Mouse (Mus musculus) intestine, embryonic 15.5 days (tissue): Measurements from ENCODE around the gene Lmtk3. TPM values are rescaled to one million over a fixed set of nuclear protein-coding genes. Genes with fewer than 3 reads are reported as not detected.
A peak's percentile ranks its signal among the peaks of the same experiment; 100 is the strongest.

Source experiments
- ATAC-seq: fragments of 200-750 bp; cut with Nextera tagmentation; 2 replicates; pipeline ENCODE4 v1.8.0; 2017; ENCODE audit warnings: moderate TSS enrichment, moderate library complexity
- H3K27ac ChIP-seq: fragments of 300-500 bp; sonication (generic); 2 replicates; pipeline ENCODE4 v1.5.1; 2015; ENCODE audit warnings: mild to moderate bottlenecking, inconsistent platforms
- H3K27me3 ChIP-seq: fragments of 300-500 bp; sonication (generic); replicated peaks from 2 replicates; pipeline ENCODE4 v1.6.1; 2015; ENCODE audit warnings: inconsistent platforms
- H3K36me3 ChIP-seq: fragments of 300-500 bp; sonication (generic); 2 replicates; pipeline ENCODE4 v1.6.1; 2015; ENCODE audit warnings: inconsistent platforms
- H3K4me1 ChIP-seq: fragments of 300-500 bp; sonication (generic); replicated peaks from 2 replicates; pipeline ENCODE4 v1.6.1; 2015; ENCODE audit warnings: inconsistent platforms
- H3K4me2 ChIP-seq: fragments of 300-500 bp; sonication (generic); replicated peaks from 2 replicates; pipeline ENCODE4 v1.6.1; 2015; ENCODE audit warnings: mild to moderate bottlenecking, inconsistent platforms
- H3K4me3 ChIP-seq: fragments of 300-500 bp; sonication (generic); replicated peaks from 2 replicates; pipeline ENCODE4 v1.5.1; 2015; ENCODE audit warnings: inconsistent platforms
- H3K9ac ChIP-seq: fragments of 300-500 bp; sonication (generic); 2 replicates; pipeline ENCODE4 v1.6.1; 2015; ENCODE audit warnings: inconsistent platforms
- H3K9me3 ChIP-seq: fragments of 300-500 bp; sonication (generic); 2 replicates; pipeline ENCODE4 v1.6.1; 2016; ENCODE audit warnings: inconsistent platforms
- whole genome bisulfite sequencing: fragments of 180-500 bp; shearing (Covaris S2); methylation state at CpG from one replicate; pipeline ENCODE4 v1.1.7; 2015; 5-methylcytosine and 5-hydroxymethylcytosine counted together
- polyA plus RNA-seq: library from polyadenylated mRNA; unstranded; fragments of >200 nt; fragmentation: Nextera tagmentation; extraction: Ambion mirVana; gene quantifications from 2 replicates; pipeline ENCODE4 v1.2.1, GENCODE M21; 2015

The Lmtk3 gene
- polyA plus RNA-seq, 1 experiment from 2014 or later: 0.43 TPM

GRCm38 (mm10) chr7:45785388-45786135 lies 2.0 kb downstream of the Lmtk3 start:
- peak; percentile 34 for ATAC-seq
- Histone ChIP-seq H3K9me3 (no peaks in the 10 kb centered on the region), H3K27me3 (no peaks in the 10 kb centered on the region), H3K27ac (no peak overlapping the region), H3K4me1 (peaks cover 34% of the 10 kb centered on the region), H3K4me3 (peak overlapping the region; percentile 45), H3K4me2 (peak overlapping the region; percentile 79), H3K36me3 (no peaks in the 10 kb centered on the region), H3K9ac (peak overlapping the region; percentile 39)
- WGBS: under 1% methylated on average over 39 of the region's 42 CpGs

DNA sequence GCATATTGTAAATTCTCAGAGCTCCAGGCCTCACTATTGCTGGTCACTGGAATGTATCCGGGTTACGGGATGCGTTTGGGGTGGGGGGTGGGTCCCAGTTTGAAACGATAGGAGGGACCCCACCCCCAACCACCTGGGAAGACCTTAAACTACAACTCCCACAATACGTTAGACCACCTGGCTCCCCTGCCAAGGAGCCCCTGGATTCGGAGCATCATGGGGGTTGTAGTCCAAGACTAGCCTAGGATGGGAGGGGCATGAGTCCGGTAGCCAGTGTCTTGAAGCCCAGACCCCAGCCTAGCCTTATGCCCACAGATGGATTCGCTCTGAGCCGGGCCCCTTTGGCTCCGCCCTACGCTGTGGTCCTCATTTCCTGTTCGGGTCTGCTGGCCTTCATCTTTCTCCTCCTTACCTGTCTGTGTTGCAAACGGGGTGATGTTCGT lies 2.6 kb downstream of the Lmtk3 start:
- 1% methylated on average over 14 of the region's 14 CpGs for WGBS
- H3K27me3 ChIP-seq: no peaks in the 10 kb centered on the region
- no peaks in the 10 kb centered on the region for H3K9me3 ChIP-seq
- H3K4me2 ChIP-seq: peak overlapping the region; percentile 79
- H3K27ac ChIP-seq: no peak overlapping the region
- H3K36me3 ChIP-seq: no peaks in the 10 kb centered on the region
- peaks cover 36% of the 10 kb centered on the region for H3K4me1 ChIP-seq
- ATAC-seq: peak; percentile 42
- peak overlapping the region; percentile 39; the same call in 1 of the 2 replicates for H3K9ac ChIP-seq
- peak overlapping the region; percentile 45 for H3K4me3 ChIP-seq

GRCm38 (mm10) chr7:45786661-45787413 lies 3.3 kb downstream of the Lmtk3 start:
- peaks cover 36% of the 10 kb centered on the region for H3K4me1 ChIP-seq
- ATAC-seq: peak; percentile 29; the same call in 1 of the 2 replicates
- H3K27ac ChIP-seq: no peak overlapping the region
- no peaks in the 10 kb centered on the region for H3K36me3 ChIP-seq
- H3K27me3 ChIP-seq: no peaks in the 10 kb centered on the region
- H3K4me2 ChIP-seq: peak overlapping the region; percentile 79
- H3K9ac ChIP-seq: no peak overlapping the region
- WGBS: 12% methylated on average over 17 of the region's 17 CpGs
- peak overlapping the region; percentile 45 for H3K4me3 ChIP-seq
- no peaks in the 10 kb centered on the region for H3K9me3 ChIP-seq

- no peaks in the 10 kb centered on the region for H3K9me3 ChIP-seq
- no peak for ATAC-seq
- H3K4me1 ChIP-seq: peaks cover 36% of the 10 kb centered on the region
- H3K27me3 ChIP-seq: no peaks in the 10 kb centered on the region
- no peak overlapping the region for H3K4me2 ChIP-seq
- no peak overlapping the region for H3K4me3 ChIP-seq
- WGBS: 82% methylated on average over 22 of the region's 22 CpGs
- no peak overlapping the region for H3K27ac ChIP-seq
- H3K9ac ChIP-seq: no peak overlapping the region
- H3K36me3 ChIP-seq: no peaks in the 10 kb centered on the region
These were observed 4.1 kb downstream of the Lmtk3 start for GRCm38 (mm10) chr7:45787642-45788041.

GRCm38 (mm10) chr7:45790721-45791120 lies 7.2 kb downstream of the Lmtk3 start:
- H3K4me2 ChIP-seq: no peak overlapping the region
- no peak overlapping the region for H3K4me3 ChIP-seq
- no peaks in the 10 kb centered on the region for H3K27me3 ChIP-seq
- no peak for ATAC-seq
- H3K4me1 ChIP-seq: peaks cover 17% of the 10 kb centered on the region
- H3K36me3 ChIP-seq: no peaks in the 10 kb centered on the region
- H3K27ac ChIP-seq: no peak overlapping the region
- H3K9ac ChIP-seq: no peak overlapping the region
- no peaks in the 10 kb centered on the region for H3K9me3 ChIP-seq
- 63% methylated on average over 6 of the region's 6 CpGs for whole genome bisulfite sequencing

DNA sequence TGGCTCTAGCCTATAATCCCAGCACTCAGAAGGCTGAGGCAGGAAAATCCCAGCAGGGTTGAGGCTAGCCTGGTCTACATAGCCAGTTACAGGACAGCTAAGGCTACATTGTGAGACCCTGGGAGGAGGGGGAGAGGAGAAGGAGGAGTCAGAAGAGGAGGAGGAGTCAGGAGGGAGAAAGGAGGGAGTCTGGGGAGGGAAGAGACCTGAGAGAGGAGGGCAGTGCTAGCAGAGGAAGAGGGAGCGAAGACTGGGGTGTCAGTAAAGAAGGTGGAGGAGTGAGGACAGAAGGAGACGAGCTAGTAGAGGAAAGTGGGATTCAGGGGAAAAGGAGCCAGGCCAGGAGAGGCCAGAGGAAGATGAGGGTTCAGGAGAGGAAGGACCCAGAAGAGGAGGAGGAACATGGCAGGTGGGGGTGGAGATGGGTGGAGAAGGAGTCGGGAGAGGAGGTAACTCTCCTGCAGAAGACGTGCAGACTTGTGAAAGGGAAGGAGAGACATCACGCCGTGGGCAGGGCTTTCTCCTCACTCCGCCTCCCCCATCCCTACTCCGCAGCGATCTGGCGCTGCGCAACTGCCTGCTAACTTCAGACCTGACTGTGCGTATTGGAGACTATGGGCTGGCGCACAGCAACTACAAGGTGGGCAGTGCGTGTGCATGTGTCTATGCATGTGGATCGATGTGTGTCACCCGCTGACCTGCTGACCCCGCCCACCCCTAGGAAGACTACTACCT lies 8.4 kb downstream of the Lmtk3 start:
- H3K36me3 ChIP-seq: no peaks in the 10 kb centered on the region
- ATAC-seq: no peak
- no peak overlapping the region for H3K27ac ChIP-seq

GRCm38 (mm10) chr7:45793240-45793639 lies 9.7 kb downstream of the Lmtk3 start:
- Histone ChIP-seq H3K4me3 (no peak overlapping the region), H3K27ac (no peak overlapping the region), H3K9ac (no peak overlapping the region), H3K36me3 (no peaks in the 10 kb centered on the region), H3K9me3 (no peaks in the 10 kb centered on the region), H3K27me3 (peaks cover 9% of the 10 kb centered on the region; the same call in 1 of the 2 replicates), H3K4me2 (no peak overlapping the region), H3K4me1 (peaks cover 12% of the 10 kb centered on the region)
- no peak for ATAC-seq
- 76% methylated on average over 24 of the region's 24 CpGs for WGBS

More for the DNA sequence above, 8.4 kb downstream of the Lmtk3 start:
- Histone ChIP-seq H3K4me1 (peaks cover 5% of the 10 kb centered on the region; the same call in 1 of the 2 replicates), H3K9me3 (no peaks in the 10 kb centered on the region), H3K4me3 (no peak overlapping the region), H3K27me3 (no peaks in the 10 kb centered on the region), H3K9ac (no peak overlapping the region), H3K4me2 (no peak overlapping the region)
- 74% methylated on average over 17 of the region's 17 CpGs for WGBS

GRCm38 (mm10) chr7:45793969-45794585 lies 10.5 kb downstream of the Lmtk3 start:
- no peak overlapping the region for H3K4me3 ChIP-seq
- ATAC-seq: no peak
- H3K4me1 ChIP-seq: peaks cover 21% of the 10 kb centered on the region
- no peak overlapping the region for H3K4me2 ChIP-seq
- WGBS: 82% methylated on average over 33 of the region's 44 CpGs
- no peaks in the 10 kb centered on the region for H3K9me3 ChIP-seq
- H3K27me3 ChIP-seq: peaks cover 13% of the 10 kb centered on the region; the same call in 1 of the 2 replicates
- H3K36me3 ChIP-seq: no peaks in the 10 kb centered on the region
- no peak overlapping the region for H3K9ac ChIP-seq
- H3K27ac ChIP-seq: no peak overlapping the region

GRCm38 (mm10) chr7:45794971-45795370 lies 11.4 kb downstream of the Lmtk3 start:
- H3K4me2 ChIP-seq: no peak overlapping the region
- peaks cover 21% of the 10 kb centered on the region for H3K4me1 ChIP-seq
- no peak overlapping the region for H3K27ac ChIP-seq
- WGBS: 93% methylated on average over 29 of the region's 29 CpGs
- H3K9ac ChIP-seq: no peak overlapping the region
- ATAC-seq: no peak
- peaks cover 13% of the 10 kb centered on the region; the same call in 1 of the 2 replicates for H3K27me3 ChIP-seq
- no peaks in the 10 kb centered on the region for H3K36me3 ChIP-seq
- no peak overlapping the region for H3K4me3 ChIP-seq
- no peaks in the 10 kb centered on the region for H3K9me3 ChIP-seq

DNA sequence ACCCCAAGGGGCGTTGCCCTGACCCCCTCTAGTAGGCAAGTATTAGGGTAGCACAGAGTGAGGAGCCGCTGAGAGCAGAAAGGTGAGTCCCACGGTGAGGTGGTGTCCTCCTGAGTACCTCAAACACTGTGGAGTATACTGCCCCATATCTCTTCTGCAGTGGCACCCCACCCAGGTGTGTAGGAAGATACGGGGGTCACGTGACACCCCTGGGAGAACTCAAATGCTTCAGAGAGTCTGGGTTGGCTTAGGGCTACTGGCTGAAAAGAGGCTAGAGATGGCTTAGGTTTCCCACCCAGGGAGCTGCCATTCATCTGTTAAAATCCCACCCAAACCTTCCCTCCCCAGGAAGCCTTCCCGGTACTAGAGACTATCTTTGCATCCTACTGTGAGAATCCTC lies 13.4 kb downstream of the Lmtk3 start:
- ATAC-seq: no peak

DNA sequence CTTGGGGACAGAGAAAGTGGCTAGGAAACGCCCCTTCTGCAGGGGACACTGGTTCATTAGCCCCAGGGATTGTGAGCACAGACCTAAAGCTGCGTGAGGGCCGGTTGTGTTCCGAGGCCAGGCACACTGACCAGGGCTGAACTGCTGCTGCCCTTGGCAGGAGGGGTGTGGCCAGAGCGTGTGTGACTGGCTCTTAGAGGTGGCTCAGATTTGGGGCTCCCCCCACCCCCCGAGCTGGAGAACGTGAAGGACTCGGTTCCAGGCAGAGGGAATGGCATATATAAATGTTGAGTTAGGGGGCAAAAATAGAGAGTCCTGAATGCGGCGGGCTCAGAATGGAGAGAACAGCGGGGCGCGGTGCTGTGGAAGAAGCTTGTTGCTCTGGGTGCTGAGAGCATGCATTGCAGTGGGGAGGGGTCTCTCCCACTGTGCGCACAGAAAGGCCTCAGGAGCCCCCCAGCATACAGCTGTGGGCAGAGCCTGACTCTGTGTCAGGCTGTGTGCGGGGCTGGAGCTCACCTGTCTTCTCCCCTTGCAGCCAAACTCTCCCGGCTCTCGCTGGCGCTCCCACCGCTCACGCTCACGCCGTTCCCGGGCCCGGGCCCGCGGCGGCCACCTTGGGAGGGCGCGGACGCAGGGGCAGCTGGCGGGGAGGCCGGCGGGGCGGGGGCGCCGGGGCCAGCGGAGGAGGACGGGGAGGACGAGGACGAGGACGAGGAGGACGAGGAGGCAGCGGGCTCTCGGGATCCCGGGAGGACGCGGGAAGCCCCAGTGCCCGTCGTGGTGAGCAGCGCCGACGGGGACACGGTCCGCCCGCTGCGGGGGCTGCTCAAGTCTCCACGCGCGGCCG lies 14.3 kb downstream of the Lmtk3 start:
- H3K4me2 ChIP-seq: peak overlapping the region; percentile 92
- H3K4me1 ChIP-seq: peaks cover 28% of the 10 kb centered on the region
- H3K27me3 ChIP-seq: peaks cover 13% of the 10 kb centered on the region; the same call in 1 of the 2 replicates
- no peaks in the 10 kb centered on the region for H3K36me3 ChIP-seq
- peak overlapping the region; percentile 45 for H3K4me3 ChIP-seq
- H3K9me3 ChIP-seq: no peaks in the 10 kb centered on the region
- 4% methylated on average over 59 of the region's 60 CpGs for WGBS
- peak overlapping the region; percentile 44 for H3K9ac ChIP-seq
- no peak for ATAC-seq
- no peak overlapping the region for H3K27ac ChIP-seq

More for the DNA sequence above, 13.4 kb downstream of the Lmtk3 start:
- Histone ChIP-seq H3K4me2 (no peak overlapping the region), H3K4me3 (no peak overlapping the region), H3K9ac (no peak overlapping the region), H3K9me3 (no peaks in the 10 kb centered on the region), H3K36me3 (no peaks in the 10 kb centered on the region), H3K27me3 (peaks cover 13% of the 10 kb centered on the region; the same call in 1 of the 2 replicates), H3K27ac (no peak overlapping the region), H3K4me1 (peaks cover 28% of the 10 kb centered on the region)
- WGBS: 54% methylated on average over 6 of the region's 6 CpGs
